Mouse (Mus musculus) lung, postnatal 0 days (tissue): ENCODE data around the gene Gcdh.

Source experiments
- CTCF ChIP-seq: IDR thresholded peaks from 2 replicates; pipeline ENCODE4 v1.5.1; 2016; ENCODE audit warnings: antibody characterized with exemption, mild to moderate bottlenecking
- EP300 ChIP-seq: IDR thresholded peaks from 2 replicates; pipeline ENCODE4 v1.6.1; 2016; ENCODE audit warnings: antibody characterized with exemption, mild to moderate bottlenecking, control low read depth

GRCm38 (mm10) chr8:84921596-84921995, 27.9 kb upstream of the Gcdh start:
- TF ChIP-seq CTCF: no peak
- TF ChIP-seq EP300: peak; percentile 91
